Mouse (Mus musculus): ENCODE results near the gene Tfe3.
"Not testable (repeated sequence)": the region's sequence is repeated elsewhere in the genome, so short reads cannot be mapped to it uniquely, and the experiment has no call there.

The Tfe3 gene

GRCm38 (mm10) chrX:7750432-7751116 lies 11.8 kb upstream of the Tfe3 start, which contains the start of gene Ccdc120:
Ccdc120 (minus strand) TSS chrX:7750905.
- peak; percentile 93 for ATAC-seq (ENCODE audit: insufficient number of reproducible peaks, low FRiP score, low TSS enrichment)

DNA sequence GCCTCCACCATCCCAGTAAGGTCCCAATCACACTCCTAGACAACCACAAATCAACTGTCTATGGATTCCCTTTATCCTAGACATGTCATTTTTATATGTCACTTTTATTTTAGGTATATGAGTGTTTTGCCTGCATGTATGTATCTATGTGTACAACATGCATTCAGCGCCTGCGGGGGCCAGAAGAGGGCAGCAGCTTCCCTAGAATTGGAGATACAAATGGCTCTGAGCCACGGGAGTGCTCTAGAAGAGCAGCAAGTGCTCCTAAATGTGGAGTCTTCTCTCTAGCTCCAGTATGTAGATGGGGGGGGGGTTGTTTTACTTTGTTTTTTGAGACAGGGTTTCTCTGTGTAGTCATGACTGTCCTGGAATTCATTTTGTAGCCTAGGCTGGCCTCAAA lies 8.7 kb upstream of the Tfe3 start:
- not testable (repeated sequence) for ATAC-seq (ENCODE audit: insufficient number of reproducible peaks, low FRiP score, low TSS enrichment)

DNA sequence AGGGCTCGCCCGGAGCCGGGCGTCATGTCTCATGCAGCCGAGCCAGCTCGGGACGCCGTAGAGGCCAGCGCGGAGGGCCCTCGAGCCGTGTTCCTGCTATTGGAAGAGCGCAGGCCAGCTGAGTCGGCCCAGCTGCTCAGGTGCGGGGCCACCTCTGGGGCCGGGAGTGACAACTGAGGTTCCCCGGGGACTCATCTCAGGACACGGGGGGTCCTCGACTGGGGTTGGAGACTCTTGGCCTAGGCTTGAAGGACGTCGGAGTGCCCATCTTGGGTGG lies 499 bp downstream of the Tfe3 start:
- peak; percentile 22 for ATAC-seq (ENCODE audit: insufficient number of reproducible peaks, low FRiP score, low TSS enrichment)

DNA sequence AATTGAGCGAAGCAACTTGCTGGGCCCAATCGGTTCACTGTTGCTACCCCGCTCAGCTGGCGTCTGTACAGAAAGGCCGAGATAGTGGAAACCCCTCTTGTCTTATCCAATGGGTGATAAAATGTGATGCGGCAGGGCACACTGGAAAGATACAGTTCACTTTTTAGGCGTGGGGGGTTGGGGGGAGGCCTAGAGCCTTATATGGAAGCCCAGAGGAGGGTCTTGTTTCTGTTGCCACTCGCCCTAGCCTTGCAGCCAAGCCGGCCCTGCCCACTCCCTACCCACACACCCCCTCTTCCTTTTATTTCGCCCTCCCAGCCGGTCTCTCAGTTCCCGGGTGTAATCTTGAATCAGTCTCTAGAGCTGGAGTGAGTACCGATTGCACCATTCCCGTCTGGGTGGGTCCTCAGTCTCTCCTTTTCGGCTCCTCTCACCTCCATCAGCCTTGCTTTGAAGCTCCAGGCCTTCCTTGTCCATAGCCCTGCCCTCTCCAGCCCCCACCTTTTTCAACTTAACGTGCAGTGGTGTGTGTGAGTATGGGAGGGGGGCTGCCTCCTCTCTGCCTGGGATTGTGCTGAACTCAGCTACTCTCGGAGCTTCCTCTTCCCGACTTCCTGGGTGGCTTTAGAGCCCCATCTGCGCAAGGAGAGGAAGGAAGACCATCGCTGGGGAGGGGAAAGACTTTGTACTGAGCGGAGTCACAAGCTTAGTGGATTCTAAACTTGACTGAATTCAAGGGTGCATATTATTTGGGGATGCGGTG lies 1.5 kb downstream of the Tfe3 start:
- ATAC-seq (ENCODE audit: insufficient number of reproducible peaks, low FRiP score, low TSS enrichment): no peak

- no peak for ATAC-seq (ENCODE audit: insufficient number of reproducible peaks, low FRiP score, low TSS enrichment)
Observed at GRCm38 (mm10) chrX:7764657-7765280, 2.4 kb downstream of the Tfe3 start.

- ATAC-seq (ENCODE audit: insufficient number of reproducible peaks, low FRiP score, low TSS enrichment): no peak
Observed at GRCm38 (mm10) chrX:7765281-7765670, 2.9 kb downstream of the Tfe3 start.

- ATAC-seq (ENCODE audit: insufficient number of reproducible peaks, low FRiP score, low TSS enrichment): no peak
Observed at GRCm38 (mm10) chrX:7765764-7766163, 3.4 kb downstream of the Tfe3 start.

GRCm38 (mm10) chrX:7769302-7770017 lies 7.1 kb downstream of the Tfe3 start:
- ATAC-seq (ENCODE audit: insufficient number of reproducible peaks, low FRiP score, low TSS enrichment): no peak

- no peak for ATAC-seq (ENCODE audit: insufficient number of reproducible peaks, low FRiP score, low TSS enrichment)
Observed at GRCm38 (mm10) chrX:7772766-7773165, 10.4 kb downstream of the Tfe3 start.

GRCm38 (mm10) chrX:7775501-7776205 lies 13.3 kb downstream of the Tfe3 start:
- ATAC-seq (ENCODE audit: insufficient number of reproducible peaks, low FRiP score, low TSS enrichment): no peak

DNA sequence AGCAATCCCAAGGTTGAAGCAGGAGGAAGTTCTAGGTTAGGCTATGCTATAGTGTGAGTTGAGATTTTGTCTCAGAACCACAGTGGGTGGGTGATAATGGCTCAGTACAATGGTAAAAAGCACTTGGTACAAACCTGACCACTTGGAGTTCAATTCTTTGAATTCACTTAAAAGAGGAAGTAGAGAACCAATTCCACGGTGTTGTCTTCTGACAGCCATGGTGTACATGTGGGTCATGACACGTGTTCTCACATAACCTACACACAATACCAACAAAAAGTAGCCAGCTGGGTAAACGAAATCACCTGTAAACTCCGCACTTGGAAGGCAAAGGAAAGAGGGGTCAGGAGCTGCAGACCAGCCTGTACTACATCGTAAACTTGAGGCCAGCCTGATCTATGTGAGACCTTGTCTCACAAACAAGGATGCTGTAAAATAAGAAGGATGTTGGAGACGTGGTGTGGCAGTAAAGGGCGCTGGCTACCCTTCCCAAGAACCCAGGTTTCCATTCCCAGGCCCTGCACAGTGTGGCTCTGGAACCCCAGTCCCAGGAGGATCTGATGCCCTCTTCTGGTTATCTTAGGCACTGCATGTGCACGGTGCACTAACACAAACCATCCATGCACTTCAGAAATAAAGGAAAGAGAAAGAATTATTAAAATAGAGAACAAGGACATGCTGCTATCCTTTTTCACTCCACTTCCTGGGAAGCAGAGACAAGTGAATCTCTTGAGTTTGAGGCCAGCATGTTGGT lies 14.1 kb downstream of the Tfe3 start:
- peak; percentile 52; the same call in 1 of the 2 replicates for ATAC-seq (ENCODE audit: insufficient number of reproducible peaks, low FRiP score, low TSS enrichment)

- ATAC-seq (ENCODE audit: insufficient number of reproducible peaks, low FRiP score, low TSS enrichment): no peak
Observed at GRCm38 (mm10) chrX:7778450-7779244, 16.3 kb downstream of the Tfe3 start.

GRCm38 (mm10) chrX:7779294-7779693 lies 16.9 kb downstream of the Tfe3 start:
- ATAC-seq (ENCODE audit: insufficient number of reproducible peaks, low FRiP score, low TSS enrichment): no peak

DNA sequence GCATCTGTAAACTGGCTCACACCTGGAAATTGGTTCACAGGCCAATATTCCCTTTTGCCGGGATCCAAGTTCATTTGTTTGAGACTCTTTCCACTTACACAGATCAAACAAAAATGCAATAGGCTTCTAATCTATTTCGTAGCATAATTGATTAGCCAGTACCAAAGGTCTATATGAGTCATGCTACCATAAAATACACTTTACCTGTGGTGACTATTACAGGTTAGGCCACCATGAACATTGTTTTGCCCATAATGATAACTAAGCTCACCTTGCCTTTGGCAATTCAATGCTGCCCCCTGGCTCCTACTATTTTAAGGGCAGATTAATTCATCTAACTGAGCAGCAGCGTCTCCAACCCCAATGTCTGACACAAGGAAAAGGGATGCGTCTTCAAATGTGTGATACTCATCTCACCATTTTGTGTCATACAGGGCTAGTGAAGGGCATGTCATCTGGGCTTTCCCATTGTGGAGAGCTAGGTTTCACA lies 20.3 kb downstream of the Tfe3 start:
- no peak for ATAC-seq (ENCODE audit: insufficient number of reproducible peaks, low FRiP score, low TSS enrichment)

GRCm38 (mm10) chrX:7789542-7790136 lies 27.3 kb downstream of the Tfe3 start, which contains the start of gene Gripap1:
Gripap1 (plus strand) TSS chrX:7789765.
- peak; percentile 82; the same call in 1 of the 2 replicates for ATAC-seq (ENCODE audit: insufficient number of reproducible peaks, low FRiP score, low TSS enrichment)

DNA sequence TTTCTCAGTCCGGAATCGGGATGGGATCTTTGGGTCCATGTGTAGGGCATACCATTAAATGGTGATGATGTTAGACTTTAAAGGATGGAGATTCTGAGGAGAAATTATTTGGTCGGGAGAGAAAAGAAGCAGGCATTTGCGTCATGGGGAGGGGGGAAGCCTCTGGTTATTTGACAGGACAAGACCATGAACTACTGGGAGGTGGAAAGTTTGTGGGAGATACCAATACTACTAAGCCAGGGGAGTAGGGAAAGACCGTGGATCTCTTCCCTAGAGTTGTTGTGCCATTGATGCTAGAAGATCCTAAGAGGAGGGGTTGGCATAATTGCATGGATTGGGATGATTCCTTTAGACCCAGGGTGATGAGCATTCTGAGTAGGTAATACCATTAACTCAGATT lies 27.9 kb downstream of the Tfe3 start:
- ATAC-seq (ENCODE audit: insufficient number of reproducible peaks, low FRiP score, low TSS enrichment): no peak

DNA sequence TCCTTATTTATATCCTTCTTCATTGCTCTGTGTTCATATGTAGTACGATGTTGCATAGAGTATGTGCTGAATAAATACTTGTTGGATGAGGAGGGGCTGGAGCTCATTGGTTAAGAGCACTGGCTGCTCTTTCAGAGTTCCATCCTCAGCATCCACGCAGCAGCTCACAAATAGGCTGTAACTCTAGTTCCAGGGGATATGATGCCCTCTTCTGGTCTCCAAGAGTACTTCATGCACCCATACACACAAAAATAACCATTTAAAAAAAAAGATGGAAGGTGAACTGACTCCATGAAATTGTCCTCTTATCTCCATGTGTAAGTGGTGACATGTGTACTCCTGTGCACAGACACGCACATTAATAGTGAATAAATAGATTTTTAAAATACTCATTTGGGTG lies 31.0 kb downstream of the Tfe3 start:
- no peak for ATAC-seq (ENCODE audit: insufficient number of reproducible peaks, low FRiP score, low TSS enrichment)

DNA sequence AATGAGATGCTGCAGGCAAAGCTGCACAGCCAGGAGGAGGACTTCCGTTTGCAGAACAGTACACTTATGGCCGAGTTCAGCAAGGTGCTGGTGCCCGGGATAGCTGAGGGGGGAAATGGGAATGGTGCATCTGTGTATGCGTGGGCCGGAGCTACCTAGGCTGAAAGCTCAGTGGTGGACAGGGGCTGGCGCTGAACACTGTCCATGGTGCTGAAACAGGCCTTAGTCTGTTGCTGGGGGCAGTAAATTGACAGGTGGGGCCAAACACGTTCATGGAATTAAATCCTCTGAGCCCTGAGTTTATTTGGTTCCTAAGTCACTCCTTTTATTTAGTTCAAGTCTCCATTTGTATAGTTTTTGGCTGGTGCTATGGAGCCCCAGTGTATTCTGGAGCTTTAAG lies 32.7 kb downstream of the Tfe3 start:
- no peak for ATAC-seq (ENCODE audit: insufficient number of reproducible peaks, low FRiP score, low TSS enrichment)

Measured in cerebellum, adult (tissue).